Mouse (Mus musculus) right cerebral cortex, postnatal 14 days (tissue): ENCODE measurements around the gene Adamts4.
"Not testable (repeated sequence)": the region's sequence is repeated elsewhere in the genome, so short reads cannot be mapped to it uniquely, and the experiment has no call there.

Source experiments
- DNase-seq: peaks from one replicate; pipeline ENCODE4 v3.0.0; 2022

The Adamts4 gene

GRCm38 (mm10) chr1:171232348-171232747 is 17.9 kb upstream of the Adamts4 start:
- DNase-seq: no peak

- no peak for DNase-seq
Observed at GRCm38 (mm10) chr1:171232800-171233730, 17.2 kb upstream of the Adamts4 start.

DNA sequence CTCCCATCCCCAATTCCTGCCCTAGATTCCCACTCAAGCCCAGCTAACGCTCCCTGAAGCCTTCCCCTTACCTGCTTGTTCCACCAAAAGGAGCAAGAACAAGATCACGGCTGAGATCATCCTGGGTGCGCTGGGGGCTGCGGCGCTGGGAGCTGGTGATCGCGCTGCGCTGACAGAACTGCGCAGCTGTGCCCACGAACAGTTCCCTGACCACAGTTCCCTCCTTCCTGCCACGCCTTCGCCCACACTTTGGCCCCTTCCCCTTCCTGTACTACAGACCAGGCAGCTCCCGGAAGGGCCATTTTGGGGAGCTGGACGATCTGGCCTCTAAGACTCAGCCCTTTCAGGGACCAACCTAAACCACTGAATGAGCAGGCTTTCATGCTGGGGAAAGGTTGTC is 16.1 kb upstream of the Adamts4 start, which contains the start of gene Fcer1g:
Gene Fcer1g (minus strand): TSS at position 240 of the 400 bp plus-strand sequence.
- no peak for DNase-seq

DNA sequence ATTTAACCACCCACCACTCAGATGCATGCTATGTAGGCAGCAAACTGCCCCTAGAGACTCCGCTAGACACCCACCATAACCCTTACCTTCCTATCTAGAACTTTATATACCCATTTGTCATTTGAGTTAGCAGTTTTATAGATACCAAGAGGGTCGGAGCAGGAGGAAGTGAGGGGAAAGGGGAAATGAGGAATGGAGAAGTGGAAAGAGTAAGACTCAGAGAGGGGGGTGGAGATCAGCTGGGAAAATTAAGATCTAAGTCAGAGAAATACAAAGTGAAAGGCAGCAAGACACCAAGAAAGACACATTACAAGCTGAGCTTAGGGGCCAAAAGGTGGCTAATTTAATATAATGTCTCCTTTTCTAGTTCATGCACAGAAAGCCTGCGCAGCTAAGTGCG is 15.7 kb upstream of the Adamts4 start:
- DNase-seq: no peak

GRCm38 (mm10) chr1:171235791-171236190 is 14.4 kb upstream of the Adamts4 start:
- no peak for DNase-seq

DNA sequence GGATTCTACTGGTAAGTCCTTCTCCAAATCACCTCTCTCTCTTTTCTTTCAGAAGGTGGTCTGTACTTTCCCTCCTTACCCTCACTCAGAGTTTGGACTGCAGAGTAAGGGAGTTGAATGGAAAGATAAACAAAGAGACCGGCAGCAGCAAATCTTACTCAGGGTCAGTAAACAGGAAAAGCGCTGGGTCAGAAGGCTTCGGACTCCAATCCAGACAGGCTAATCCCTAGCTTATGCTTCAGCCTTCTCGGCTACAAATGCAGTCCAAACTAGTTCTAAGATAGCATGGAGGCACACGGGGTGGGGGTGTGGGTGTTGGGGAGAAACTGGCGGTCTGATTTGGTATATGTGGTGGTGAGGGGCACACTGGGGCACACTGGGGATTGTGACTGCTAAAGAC is 12.8 kb upstream of the Adamts4 start:
- DNase-seq: no peak

GRCm38 (mm10) chr1:171238463-171238862 is 11.8 kb upstream of the Adamts4 start:
- peak; percentile 45 for DNase-seq

- DNase-seq: no peak
Observed at GRCm38 (mm10) chr1:171239992-171240744, 10.1 kb upstream of the Adamts4 start.

DNA sequence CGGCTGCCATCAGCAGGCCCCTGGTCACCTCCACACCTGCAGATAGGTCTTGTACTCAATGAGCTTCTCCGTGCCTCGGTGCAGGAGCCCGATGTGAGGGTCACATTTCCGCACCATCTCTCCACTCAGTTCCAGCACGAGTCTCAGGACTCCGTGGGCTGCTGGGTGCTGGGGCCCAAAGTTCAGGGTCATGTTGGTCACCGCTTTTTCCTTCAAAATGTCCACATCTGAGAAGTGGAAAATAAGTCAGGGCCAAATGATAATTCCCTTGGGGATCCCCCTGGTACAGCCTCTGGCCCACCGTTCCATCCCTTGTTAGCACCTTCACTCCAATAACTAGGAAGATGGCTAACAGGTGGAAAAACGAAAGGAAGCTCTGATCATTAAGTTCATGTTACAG is 9.3 kb upstream of the Adamts4 start:
- DNase-seq: no peak

DNA sequence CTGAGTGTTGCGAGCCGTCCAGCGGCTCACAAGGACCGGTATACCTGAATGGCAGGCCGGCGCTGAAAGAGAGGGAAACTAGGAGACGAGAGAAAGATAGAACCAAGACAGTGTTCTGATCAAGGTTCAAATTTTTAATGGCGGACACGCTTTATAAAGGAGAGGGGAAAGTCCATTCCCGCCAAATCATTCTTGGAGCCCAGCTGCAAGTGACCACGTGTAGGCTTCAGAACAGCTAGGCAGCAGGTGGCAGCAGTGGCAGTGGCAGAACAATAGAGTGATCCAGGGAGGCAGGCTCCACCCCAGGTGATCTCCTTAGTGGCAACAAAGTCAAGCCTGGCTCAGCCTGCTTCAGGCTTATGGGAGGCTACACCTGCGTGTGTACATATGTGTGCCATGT is 8.3 kb upstream of the Adamts4 start:
- not testable (repeated sequence) for DNase-seq

DNA sequence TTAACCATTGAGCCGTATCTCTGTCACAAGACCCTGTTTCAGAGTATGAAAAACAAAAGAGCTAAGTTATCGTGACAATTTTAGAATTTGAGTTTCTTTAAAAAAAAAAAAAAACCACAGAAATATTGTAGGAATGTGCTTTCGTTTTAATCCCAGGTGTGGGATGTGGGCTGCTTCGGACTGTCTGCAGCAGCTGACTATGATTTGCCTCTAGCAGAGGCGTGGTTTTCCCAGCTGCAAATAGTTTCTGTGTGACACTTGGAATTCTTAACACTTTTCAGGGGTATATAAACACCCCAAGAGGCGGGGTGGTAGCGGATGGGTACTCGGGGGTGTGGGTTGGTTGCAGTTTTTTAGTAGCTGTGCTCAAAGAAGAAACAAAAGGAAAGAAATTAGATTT is 4.9 kb upstream of the Adamts4 start:
- no peak for DNase-seq

GRCm38 (mm10) chr1:171246709-171247452 is 3.3 kb upstream of the Adamts4 start:
- DNase-seq: peak; percentile 97

GRCm38 (mm10) chr1:171247453-171247841 is 2.8 kb upstream of the Adamts4 start:
- DNase-seq: no peak

- no peak for DNase-seq
Observed at GRCm38 (mm10) chr1:171247916-171248315, 2.3 kb upstream of the Adamts4 start.

- DNase-seq: no peak
Observed at GRCm38 (mm10) chr1:171248386-171249226, 1.6 kb upstream of the Adamts4 start.

DNA sequence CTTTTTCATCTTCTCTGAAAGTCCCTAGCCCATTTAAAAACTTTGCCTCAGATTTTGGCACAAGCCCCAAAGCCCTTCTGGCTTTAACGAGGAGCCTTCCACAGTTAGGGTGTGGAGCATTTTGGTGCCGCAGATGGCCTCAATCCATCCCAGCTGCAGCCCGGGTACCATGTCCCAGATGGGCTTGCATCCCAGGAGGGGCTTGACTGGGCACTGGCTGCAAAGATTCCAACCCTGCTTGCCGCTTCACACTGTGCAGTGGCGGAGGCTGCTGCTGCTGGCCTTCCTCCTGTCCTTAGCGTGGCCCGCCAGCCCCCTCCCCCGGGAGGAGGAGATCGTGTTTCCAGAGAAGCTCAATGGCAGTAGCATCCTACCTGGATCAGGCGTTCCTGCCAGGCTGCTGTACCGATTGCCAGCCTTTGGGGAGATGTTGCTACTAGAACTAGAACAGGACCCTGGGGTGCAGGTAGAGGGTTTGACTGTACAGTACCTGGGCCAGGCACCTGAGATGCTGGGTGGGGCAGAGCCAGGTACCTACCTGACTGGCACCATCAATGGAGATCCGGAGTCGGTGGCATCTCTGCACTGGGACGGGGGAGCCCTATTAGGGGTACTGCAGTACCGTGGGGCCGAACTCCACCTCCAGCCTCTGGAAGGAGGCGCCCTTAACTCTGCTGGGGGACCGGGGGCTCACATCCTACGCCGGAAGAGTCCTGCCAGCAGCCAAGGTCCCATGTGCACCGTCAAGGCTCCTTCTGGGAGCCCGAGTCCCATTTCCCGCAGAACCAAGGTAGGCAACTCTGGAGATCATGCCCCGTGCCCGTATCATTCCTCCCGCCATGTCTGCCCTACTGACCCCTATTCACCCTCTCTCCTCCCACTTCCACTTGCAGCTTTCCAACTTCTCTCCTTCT is 716 bp downstream of the Adamts4 start, which contains the start of gene Ndufs2:
Gene Ndufs2 (minus strand): TSS at position 709 of the 914 bp plus-strand sequence.
- no peak for DNase-seq

- DNase-seq: no peak
Observed at GRCm38 (mm10) chr1:171251594-171252324, 1.5 kb downstream of the Adamts4 start.

DNA sequence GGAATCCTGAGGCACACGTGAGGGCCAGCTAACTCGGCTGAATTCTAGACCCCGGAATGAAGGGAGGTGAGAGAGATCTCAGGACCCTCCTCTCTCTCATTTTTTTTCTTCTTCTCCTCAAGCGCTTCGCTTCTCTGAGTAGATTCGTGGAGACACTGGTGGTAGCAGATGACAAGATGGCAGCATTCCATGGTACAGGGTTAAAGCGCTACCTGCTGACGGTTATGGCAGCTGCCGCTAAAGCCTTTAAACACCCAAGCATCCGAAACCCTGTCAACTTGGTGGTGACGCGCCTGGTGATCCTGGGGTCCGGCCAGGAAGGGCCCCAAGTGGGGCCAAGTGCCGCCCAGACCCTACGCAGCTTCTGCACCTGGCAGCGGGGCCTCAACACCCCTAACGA is 2.2 kb downstream of the Adamts4 start:
- no peak for DNase-seq

DNA sequence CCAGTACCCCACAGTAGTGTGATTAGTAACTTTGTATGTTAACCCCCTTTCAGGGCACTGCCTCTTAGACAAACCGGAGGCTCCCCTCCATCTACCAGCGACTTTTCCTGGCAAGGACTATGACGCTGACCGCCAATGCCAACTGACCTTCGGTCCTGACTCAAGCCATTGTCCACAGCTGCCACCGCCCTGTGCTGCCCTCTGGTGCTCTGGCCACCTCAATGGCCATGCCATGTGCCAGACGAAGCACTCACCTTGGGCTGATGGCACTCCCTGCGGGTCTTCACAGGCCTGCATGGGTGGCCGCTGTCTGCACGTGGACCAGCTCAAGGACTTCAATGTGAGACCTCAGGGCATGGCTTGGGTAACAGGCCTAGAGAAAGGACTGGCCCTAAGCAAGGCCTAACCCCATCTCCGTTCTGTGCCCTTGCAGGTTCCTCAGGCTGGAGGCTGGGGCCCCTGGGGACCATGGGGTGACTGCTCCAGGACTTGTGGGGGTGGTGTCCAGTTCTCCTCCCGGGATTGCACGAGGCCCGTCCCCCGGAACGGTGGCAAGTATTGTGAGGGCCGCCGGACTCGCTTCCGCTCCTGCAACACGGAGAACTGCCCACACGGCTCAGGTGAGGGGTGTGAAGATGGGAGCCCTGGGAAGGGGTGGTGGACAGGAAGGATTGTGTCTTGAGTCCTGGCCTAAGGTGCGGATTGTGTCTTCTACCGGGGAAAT is 6.0 kb downstream of the Adamts4 start:
- no peak for DNase-seq
